Mouse (Mus musculus) kidney, embryonic 15.5 days (tissue): Measurements from ENCODE around the gene Itprip. TPM values are rescaled to one million over a fixed set of nuclear protein-coding genes. Genes with fewer than 3 reads are reported as not detected.
A peak's percentile ranks its signal among the peaks of the same experiment; 100 is the strongest.

Source experiments
- ATAC-seq: fragments of 200-750 bp; cut with Nextera tagmentation; replicated peaks from 2 replicates; pipeline ENCODE4 v1.8.0; 2017; ENCODE audit warnings: moderate TSS enrichment; ENCODE audit not compliant: low FRiP score
- H3K27ac ChIP-seq: fragments of 300-500 bp; sonication (generic); 2 replicates; pipeline ENCODE4 v1.5.1; 2015; ENCODE audit warnings: mild to moderate bottlenecking, inconsistent platforms
- H3K27me3 ChIP-seq: fragments of 300-500 bp; sonication (generic); 2 replicates; pipeline ENCODE4 v1.6.1; 2015; ENCODE audit warnings: inconsistent platforms
- H3K36me3 ChIP-seq: fragments of 300-500 bp; sonication (generic); 2 replicates; pipeline ENCODE4 v1.6.1; 2015; ENCODE audit warnings: inconsistent platforms
- H3K4me1 ChIP-seq: fragments of 300-500 bp; sonication (generic); 2 replicates; pipeline ENCODE4 v1.6.1; 2015; ENCODE audit warnings: inconsistent platforms
- H3K4me2 ChIP-seq: fragments of 300-500 bp; sonication (generic); 2 replicates; pipeline ENCODE4 v1.6.1; 2015; ENCODE audit warnings: moderate library complexity, mild to moderate bottlenecking, inconsistent platforms
- H3K4me3 ChIP-seq: fragments of 300-500 bp; sonication (generic); replicated peaks from 2 replicates; pipeline ENCODE4 v1.5.1; 2015; ENCODE audit warnings: mild to moderate bottlenecking, inconsistent platforms
- H3K9ac ChIP-seq: fragments of 300-500 bp; sonication (generic); 2 replicates; pipeline ENCODE4 v1.6.1; 2015; ENCODE audit warnings: mild to moderate bottlenecking, inconsistent platforms
- H3K9me3 ChIP-seq: fragments of 300-500 bp; sonication (generic); replicated peaks from 2 replicates; pipeline ENCODE4 v1.6.1; 2016; ENCODE audit warnings: inconsistent platforms
- WGBS: fragments of 180-500 bp; shearing (Covaris S2); methylation state at CpG from one replicate; pipeline ENCODE4 v1.1.7; 2015; ENCODE audit warnings: mixed read lengths; 5-methylcytosine and 5-hydroxymethylcytosine counted together
- polyA plus RNA-seq: library from polyadenylated mRNA; unstranded; fragments of >200 nt; fragmentation: Nextera tagmentation; extraction: Ambion mirVana; gene quantifications from 2 replicates; pipeline ENCODE4 v1.2.1, GENCODE M21; 2015

Itprip gene
- polyA plus RNA-seq = 15.6 and 19.4 TPM in 2 replicates

DNA sequence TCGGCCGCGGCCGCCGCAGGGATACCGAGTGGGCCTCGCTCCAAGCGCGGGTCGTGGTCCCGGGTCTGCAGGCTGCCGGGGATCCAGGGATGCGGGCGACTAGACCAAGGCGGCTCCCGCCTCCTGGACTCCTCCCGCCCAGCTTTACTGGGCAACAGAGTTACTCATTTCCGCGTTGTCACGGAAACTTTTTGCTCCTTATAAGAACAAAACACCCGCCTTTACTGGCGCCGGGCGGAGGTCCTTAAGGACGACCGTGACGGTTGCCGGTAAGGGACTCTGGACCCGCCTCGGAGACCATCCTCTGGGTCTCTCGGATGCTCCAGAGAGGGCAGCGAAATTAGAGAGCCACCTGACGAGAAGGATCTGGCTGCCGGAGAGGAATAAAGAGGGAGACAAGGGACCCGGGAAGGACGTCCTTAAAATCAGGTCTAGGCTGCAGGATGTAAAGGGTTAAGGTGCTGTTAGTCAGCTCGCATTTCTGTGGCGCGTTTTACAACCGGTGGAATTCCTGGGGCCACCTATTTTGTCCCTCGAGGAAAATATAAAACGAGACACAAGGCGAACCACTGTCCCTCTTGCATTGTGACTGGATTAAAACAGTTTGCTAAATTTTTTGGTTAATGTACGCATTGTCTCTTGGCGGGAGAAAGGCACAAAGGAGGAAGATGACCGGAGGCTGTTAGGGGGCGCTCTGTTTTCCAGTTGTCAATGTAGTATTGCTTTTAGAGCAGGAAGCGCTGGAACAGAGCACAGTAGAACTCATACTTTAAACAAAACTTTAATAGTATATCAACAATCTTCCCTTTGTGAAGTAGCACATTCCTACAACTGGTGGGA lies at the start of gene Itprip, which contains the start of gene Cfap43:
Itprip (minus strand) TSS at position 174 of the 840 bp plus-strand sequence.
Cfap43 (minus strand) TSS at position 162 of the 840 bp plus-strand sequence.
- H3K4me3 ChIP-seq = peak within 1 kb of the TSS; percentile 90
- H3K27me3 ChIP-seq = no peaks in the 10 kb centered on the region
- H3K27ac ChIP-seq = peak within 1 kb of the TSS; percentile 98
- H3K36me3 ChIP-seq = 0 out of 2 replicates have a peak, but pooled peaks cover under 1% of the 10 kb centered on the region
- peaks cover 24% of the 10 kb centered on the region for H3K4me1 ChIP-seq
- H3K9me3 ChIP-seq = no peaks in the 10 kb centered on the region
- ATAC-seq = peak; percentile 89
- H3K9ac ChIP-seq = peak within 1 kb of the TSS; percentile 87
- peak within 1 kb of the TSS; percentile 78 for H3K4me2 ChIP-seq
- WGBS = under 1% methylated on average over 48 of the region's 48 CpGs

GRCm38 (mm10) chr19:47958181-47958580 lies 39.1 kb upstream of the Itprip start:
- no peaks in the 10 kb centered on the region for H3K9me3 ChIP-seq
- no peak for ATAC-seq
- H3K27me3 ChIP-seq = no peaks in the 10 kb centered on the region
- H3K9ac ChIP-seq = no peak overlapping the region
- no peak overlapping the region for H3K4me3 ChIP-seq
- no peaks in the 10 kb centered on the region for H3K4me1 ChIP-seq
- H3K27ac ChIP-seq = no peak overlapping the region
- H3K4me2 ChIP-seq = no peak overlapping the region
- no peaks in the 10 kb centered on the region for H3K36me3 ChIP-seq
- WGBS = 77% methylated on average over 13 of the region's 13 CpGs

DNA sequence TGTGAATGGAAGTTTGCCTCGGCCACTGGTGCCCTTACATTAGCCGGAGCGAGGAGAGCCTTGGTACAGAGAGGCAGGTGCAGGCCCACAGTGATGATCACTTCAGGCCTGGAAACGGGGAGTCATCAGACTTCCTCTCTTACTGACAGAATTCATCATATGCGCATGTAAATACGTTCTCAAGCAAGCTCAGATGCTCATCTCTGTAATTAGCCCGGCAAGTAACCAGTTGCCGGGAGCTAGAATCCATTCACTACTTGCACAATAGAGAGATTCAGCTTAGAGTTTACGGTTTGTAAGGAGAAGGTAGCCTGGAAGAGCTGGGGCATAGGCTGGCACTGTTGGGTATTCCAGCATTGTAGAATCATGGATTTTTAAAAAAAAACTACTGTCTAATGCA lies 34.1 kb upstream of the Itprip start:
- no peak overlapping the region for H3K4me3 ChIP-seq
- H3K27ac ChIP-seq = no peak overlapping the region
- H3K4me2 ChIP-seq = no peak overlapping the region
- H3K36me3 ChIP-seq = no peaks in the 10 kb centered on the region
- 81% methylated on average over 9 of the region's 9 CpGs for WGBS
- H3K4me1 ChIP-seq = no peaks in the 10 kb centered on the region
- no peaks in the 10 kb centered on the region for H3K27me3 ChIP-seq
- ATAC-seq = no peak
- H3K9ac ChIP-seq = no peak overlapping the region
- no peaks in the 10 kb centered on the region for H3K9me3 ChIP-seq

GRCm38 (mm10) chr19:47950946-47951345 lies 31.8 kb upstream of the Itprip start:
- H3K4me2 ChIP-seq = no peak overlapping the region
- peaks cover 9% of the 10 kb centered on the region; the same call in 1 of the 2 replicates for H3K4me1 ChIP-seq
- H3K4me3 ChIP-seq = no peak overlapping the region
- no peak for ATAC-seq
- no peaks in the 10 kb centered on the region for H3K27me3 ChIP-seq
- H3K9ac ChIP-seq = no peak overlapping the region
- 88% methylated on average over 7 of the region's 7 CpGs for WGBS
- no peaks in the 10 kb centered on the region for H3K36me3 ChIP-seq
- no peak overlapping the region for H3K27ac ChIP-seq
- no peaks in the 10 kb centered on the region for H3K9me3 ChIP-seq

GRCm38 (mm10) chr19:47946821-47947465 lies 27.8 kb upstream of the Itprip start:
- peak; percentile 70; the same call in 1 of the 2 replicates for ATAC-seq
- 55% methylated on average over 23 of the region's 23 CpGs for WGBS
- Histone ChIP-seq H3K27me3 (no peaks in the 10 kb centered on the region), H3K4me1 (peaks cover 9% of the 10 kb centered on the region; the same call in 1 of the 2 replicates), H3K4me3 (no peak overlapping the region; the same call in 1 of the 2 replicates), H3K27ac (no peak overlapping the region), H3K4me2 (peak overlapping the region; percentile 43), H3K36me3 (no peaks in the 10 kb centered on the region), H3K9ac (no peak overlapping the region), H3K9me3 (no peaks in the 10 kb centered on the region)

DNA sequence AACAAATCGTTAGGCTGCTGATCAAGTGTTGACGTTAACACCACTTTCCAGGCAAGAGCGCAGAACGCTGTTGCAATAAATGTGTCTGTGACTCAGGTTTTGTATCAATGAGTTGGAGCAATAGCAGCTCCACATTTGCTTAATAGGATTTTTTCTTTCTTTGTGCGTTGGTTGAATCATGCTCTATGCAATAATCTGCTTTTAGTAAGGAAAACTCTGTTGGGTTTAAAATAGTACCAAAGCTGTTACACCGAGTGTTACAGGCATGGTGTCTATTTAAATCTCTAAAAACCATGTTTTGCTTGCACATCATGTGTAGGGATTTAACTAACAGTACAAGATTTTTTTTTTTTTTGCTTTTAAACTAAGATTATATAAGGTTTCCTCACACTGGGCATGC lies 20.3 kb upstream of the Itprip start:
- Histone ChIP-seq H3K9me3 (no peaks in the 10 kb centered on the region), H3K4me2 (no peak overlapping the region), H3K4me1 (peaks cover 12% of the 10 kb centered on the region), H3K36me3 (no peaks in the 10 kb centered on the region), H3K4me3 (no peak overlapping the region), H3K27ac (no peak overlapping the region), H3K9ac (no peak overlapping the region), H3K27me3 (peaks cover 26% of the 10 kb centered on the region)
- 80% methylated on average over 6 of the region's 6 CpGs for WGBS
- no peak for ATAC-seq

DNA sequence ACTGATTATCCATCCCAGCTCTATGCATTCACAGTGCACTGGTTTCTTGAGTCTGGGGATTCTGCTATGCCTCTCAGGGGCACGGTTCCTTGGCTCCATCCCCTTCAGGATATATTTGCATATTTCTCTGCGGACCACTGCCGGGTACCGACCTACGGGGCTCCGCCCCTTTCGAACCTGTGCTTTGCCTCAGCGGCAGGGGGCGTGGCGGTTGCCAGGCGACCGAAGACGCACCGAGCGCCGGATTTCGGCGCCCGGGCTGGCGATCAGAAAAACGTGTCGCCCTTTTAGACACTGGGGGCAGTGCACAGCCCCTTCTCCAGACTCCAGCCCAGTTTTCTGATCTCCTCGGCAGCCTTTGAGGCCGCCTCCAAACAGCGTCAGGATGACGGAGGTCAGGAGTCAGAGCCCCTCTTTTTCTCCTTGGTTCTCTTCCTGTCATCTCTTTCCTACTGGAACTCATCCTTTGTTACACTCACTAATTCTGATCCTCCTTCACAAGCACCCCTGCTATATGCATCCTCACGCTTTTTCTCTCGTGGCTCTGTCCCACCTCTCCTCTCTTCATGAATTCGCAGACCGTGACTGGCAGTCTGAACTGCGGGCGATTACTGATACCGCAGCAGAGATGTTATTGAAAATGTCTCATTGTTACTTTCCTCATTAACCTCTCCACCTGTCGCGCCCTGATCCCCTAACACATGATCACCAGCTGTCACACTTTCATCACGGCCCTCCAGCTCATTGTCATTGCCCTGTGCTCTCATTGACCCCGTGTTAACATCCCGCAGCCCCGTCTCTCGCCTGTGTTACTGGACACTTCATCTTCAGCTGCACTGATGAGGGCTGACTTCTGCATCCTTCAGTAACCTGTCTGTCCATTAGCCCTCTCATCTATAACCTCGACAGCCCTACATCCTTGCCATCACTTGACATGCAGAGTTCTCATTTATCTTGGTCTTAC lies 18.6 kb upstream of the Itprip start, which contains the start of gene Cfap58:
Cfap58 (plus strand) TSS at position 233 of the 964 bp plus-strand sequence.
- H3K27me3 ChIP-seq = peaks cover 26% of the 10 kb centered on the region
- H3K9me3 ChIP-seq = no peaks in the 10 kb centered on the region
- H3K4me2 ChIP-seq = peak within 1 kb of the TSS; percentile 82
- 4% methylated on average over 41 of the region's 41 CpGs for WGBS
- peak within 1 kb of the TSS; percentile 45 for H3K4me3 ChIP-seq
- no peak within 1 kb of the TSS for H3K27ac ChIP-seq
- H3K9ac ChIP-seq = peak within 1 kb of the TSS; percentile 21; the same call in 1 of the 2 replicates
- peaks cover 12% of the 10 kb centered on the region for H3K4me1 ChIP-seq
- peak; percentile 85 for ATAC-seq
- no peaks in the 10 kb centered on the region for H3K36me3 ChIP-seq

GRCm38 (mm10) chr19:47936938-47937337 lies 17.8 kb upstream of the Itprip start:
- 64% methylated on average over 9 of the region's 9 CpGs for WGBS
- no peak for ATAC-seq

GRCm38 (mm10) chr19:47936490-47936889 lies 17.4 kb upstream of the Itprip start:
- WGBS = 93% methylated on average over 11 of the region's 11 CpGs
- H3K36me3 ChIP-seq = no peaks in the 10 kb centered on the region
- no peak overlapping the region for H3K4me3 ChIP-seq
- ATAC-seq = no peak
- H3K9me3 ChIP-seq = no peaks in the 10 kb centered on the region
- no peak overlapping the region for H3K9ac ChIP-seq
- H3K27ac ChIP-seq = no peak overlapping the region
- peaks cover 26% of the 10 kb centered on the region for H3K27me3 ChIP-seq
- H3K4me2 ChIP-seq = no peak overlapping the region
- H3K4me1 ChIP-seq = peaks cover 12% of the 10 kb centered on the region

More at GRCm38 (mm10) chr19:47936938-47937337, 17.8 kb upstream of the Itprip start:
- Histone ChIP-seq H3K27ac (no peak overlapping the region), H3K4me3 (peak overlapping the region; percentile 45), H3K27me3 (peaks cover 26% of the 10 kb centered on the region), H3K4me1 (peaks cover 12% of the 10 kb centered on the region), H3K4me2 (peak overlapping the region; percentile 82), H3K36me3 (no peaks in the 10 kb centered on the region), H3K9me3 (no peaks in the 10 kb centered on the region), H3K9ac (no peak overlapping the region)

DNA sequence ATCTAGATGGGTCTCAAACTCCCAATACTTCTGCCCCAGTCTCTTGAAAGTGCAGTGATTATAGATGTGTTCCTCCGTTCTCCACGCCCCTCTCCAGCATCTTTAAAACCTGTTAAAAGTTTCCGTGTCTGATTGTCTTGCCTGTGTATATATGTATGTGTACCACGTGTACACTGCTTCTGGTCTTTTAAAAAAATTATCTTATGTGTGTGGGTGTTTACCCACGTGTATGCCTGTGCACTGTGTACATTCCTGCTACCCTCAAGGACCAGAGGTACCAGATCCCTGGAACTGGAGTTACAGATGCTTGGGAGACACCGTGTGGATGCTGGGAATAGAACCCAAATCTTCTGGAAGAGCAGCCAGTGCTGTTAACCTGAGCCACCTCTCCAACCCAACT lies 16.4 kb upstream of the Itprip start:
- Histone ChIP-seq H3K27me3 (peaks cover 19% of the 10 kb centered on the region), H3K36me3 (no peaks in the 10 kb centered on the region), H3K9ac (no peak overlapping the region), H3K9me3 (no peaks in the 10 kb centered on the region), H3K4me1 (peaks cover 12% of the 10 kb centered on the region), H3K4me3 (no peak overlapping the region), H3K4me2 (no peak overlapping the region), H3K27ac (no peak overlapping the region)
- no peak for ATAC-seq
- 87% methylated on average over 6 of the region's 6 CpGs for WGBS

DNA sequence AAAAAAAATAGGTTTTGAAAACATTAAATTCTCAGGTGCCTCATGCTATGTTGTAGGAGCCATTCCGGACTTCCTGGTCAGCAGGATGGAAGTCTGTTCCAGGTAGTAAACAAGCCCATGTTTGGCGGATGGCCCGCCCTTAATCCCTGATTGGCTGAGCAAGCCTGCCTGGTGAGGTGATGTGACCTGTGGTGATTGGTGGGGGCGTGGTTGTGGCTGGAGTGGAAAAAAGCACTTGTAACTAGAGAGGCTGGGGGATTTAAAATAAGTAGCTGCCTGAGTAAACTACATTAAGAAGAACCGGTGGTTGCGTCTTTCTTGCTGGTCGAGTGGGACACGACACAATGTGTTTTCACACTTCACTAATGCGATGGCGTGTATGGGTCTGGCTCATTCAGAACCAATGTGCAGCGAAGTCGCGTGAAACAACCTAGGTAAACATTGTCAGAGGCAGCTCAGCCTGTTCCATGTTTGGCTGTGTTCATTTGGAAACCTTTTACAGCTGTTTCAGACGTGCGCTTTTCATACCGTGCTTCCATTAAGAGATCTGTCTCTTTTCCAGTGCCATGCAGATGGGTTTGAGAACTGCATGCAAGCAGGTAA lies 15.6 kb upstream of the Itprip start:
- WGBS = 73% methylated on average over 16 of the region's 16 CpGs
- no peaks in the 10 kb centered on the region for H3K36me3 ChIP-seq
- no peaks in the 10 kb centered on the region for H3K9me3 ChIP-seq
- no peak overlapping the region for H3K4me3 ChIP-seq
- peaks cover 13% of the 10 kb centered on the region for H3K4me1 ChIP-seq
- ATAC-seq = no peak
- no peak overlapping the region for H3K9ac ChIP-seq
- no peak overlapping the region for H3K4me2 ChIP-seq
- H3K27ac ChIP-seq = no peak overlapping the region
- H3K27me3 ChIP-seq = peaks cover 13% of the 10 kb centered on the region
